18 mouse cellular contexts compared by ENCODE assay signal in genomic region chr14:113457514-113457913, GRCm38 (mm10).
"Had no signal": no experiment of that assay in that cellular context is flagged by ENCODE, and none has a peak within 500 bp of the region (broad histone marks: within the 10 kb centered on the region; RNA-seq: fewer than 3 reads in every experiment).

No protein-coding gene starts in this region.

- H3K27me3 ChIP-seq: liver, embryonic 15.5 days; lung, embryonic 15.5 days; megakaryocyte, embryonic 14.5 days; midbrain, embryonic 13.5 days; midbrain, embryonic 15.5 days; neural tube, embryonic 12.5 days; stomach, embryonic 15.5 days had no signal

- H3K4me1 ChIP-seq: liver, embryonic 15.5 days; lung, embryonic 15.5 days; megakaryocyte, embryonic 14.5 days; midbrain, embryonic 13.5 days; midbrain, embryonic 15.5 days; neural tube, embryonic 12.5 days; stomach, embryonic 15.5 days had no signal

- DNase-seq: liver, postnatal 0 days; lung, adult 2 months; lung, postnatal 14 days; lung, postnatal 36 days; right cerebral cortex, postnatal 25 days; right cerebral cortex, postnatal 4 days; spleen, adult 18-20 months; thymus, adult 2 months; thymus, postnatal 36 days had no signal

- H3K27ac ChIP-seq: liver, embryonic 15.5 days; lung, embryonic 15.5 days; macrophage; midbrain, embryonic 13.5 days; midbrain, embryonic 15.5 days; neural tube, embryonic 12.5 days; stomach, embryonic 15.5 days; stomach, postnatal 0 days had no signal

- H3K4me3 ChIP-seq: liver, embryonic 15.5 days; lung, embryonic 15.5 days; megakaryocyte, embryonic 14.5 days; midbrain, embryonic 13.5 days; midbrain, embryonic 15.5 days; neural tube, embryonic 12.5 days; stomach, embryonic 15.5 days had no signal

- H3K9ac ChIP-seq: liver, embryonic 15.5 days; liver, postnatal 0 days; lung, embryonic 15.5 days; midbrain, embryonic 13.5 days; midbrain, embryonic 15.5 days; neural tube, embryonic 12.5 days; stomach, embryonic 15.5 days had no signal

- H3K36me3 ChIP-seq: liver, embryonic 15.5 days; lung, embryonic 15.5 days; midbrain, embryonic 13.5 days; midbrain, embryonic 15.5 days; neural tube, embryonic 12.5 days; stomach, embryonic 15.5 days had no signal

- H3K9me3 ChIP-seq: liver, embryonic 15.5 days; lung, embryonic 15.5 days; megakaryocyte, embryonic 14.5 days; midbrain, embryonic 13.5 days; midbrain, embryonic 15.5 days; neural tube, embryonic 12.5 days; stomach, embryonic 15.5 days had no signal
